Mouse (Mus musculus) MEL (cell line): Measurements from ENCODE around the gene Gm3045. TPM values are rescaled to one million over a fixed set of nuclear protein-coding genes. Genes with fewer than 3 reads are reported as not detected.

Experiments
- DNase-seq: peaks from one replicate; pipeline ENCODE4 v3.0.0; 2011; ENCODE audit warnings: low read depth, low spot score
- H3K27ac ChIP-seq: 2 replicates; pipeline ENCODE4 v1.5.1; 2012; ENCODE audit warnings: low read depth, mild to moderate bottlenecking, control low read depth, low read length, moderate library complexity; ENCODE audit not compliant: control insufficient read depth
- H3K27me3 ChIP-seq, 2 experiments: fragments of 150-350 bp in 1 of 2; sonication (generic) in 1 of 2; 2 replicates each; pipeline ENCODE4 v1.6.1; 2012; ENCODE audit warnings: low read length in 2 of 2, mild to moderate bottlenecking in 2 of 2, improper control_type of control experiment in 1 of 2, moderate library complexity in 1 of 2; ENCODE audit not compliant: insufficient read depth in 2 of 2, control insufficient read depth in 1 of 2
- H3K36me3 ChIP-seq, 2 experiments: 2 replicates each; pipeline ENCODE4 v1.6.1; 2012 to 2014; ENCODE audit warnings: low read length in 2 of 2, improper control_type of control experiment in 1 of 2, inconsistent platforms in 1 of 2, mild to moderate bottlenecking in 1 of 2; ENCODE audit not compliant: insufficient read depth in 2 of 2, control insufficient read depth in 1 of 2
- H3K4me1 ChIP-seq, 2 experiments: fragments of 150-350 bp in 1 of 2; sonication (generic) in 1 of 2; 2 replicates each; pipeline ENCODE4 v1.6.1; 2012; ENCODE audit warnings: low read length in 2 of 2, improper control_type of control experiment in 1 of 2, mild to moderate bottlenecking in 1 of 2; ENCODE audit not compliant: insufficient read depth in 2 of 2, control insufficient read depth in 1 of 2
- H3K4me3 ChIP-seq, 2 experiments: fragments of 150-350 bp in 1 of 2; sonication (generic) in 1 of 2; 2 replicates each; pipeline ENCODE4 v1.5.1; 2012; ENCODE audit warnings: low read depth in 2 of 2, low read length in 2 of 2, mild to moderate bottlenecking in 2 of 2, moderate library complexity in 2 of 2, control low read depth in 1 of 2, improper control_type of control experiment in 1 of 2; ENCODE audit not compliant: control insufficient read depth in 1 of 2, insufficient read depth in 1 of 2
- H3K79me2 ChIP-seq: 2 replicates; pipeline ENCODE4 v1.6.1; 2012; ENCODE audit warnings: mild to moderate bottlenecking, low read length, moderate library complexity; ENCODE audit not compliant: control insufficient read depth, poor library complexity, insufficient read depth
- H3K9ac ChIP-seq: 2 replicates; pipeline ENCODE4 v1.6.1; 2012; ENCODE audit warnings: low read depth, mild to moderate bottlenecking, control low read depth, low read length, moderate library complexity; ENCODE audit not compliant: control insufficient read depth, poor library complexity, severe bottlenecking
- H3K9me3 ChIP-seq: fragments of 150-350 bp; sonication (generic); replicated peaks from 2 replicates; pipeline ENCODE4 v1.6.1; 2012; ENCODE audit warnings: mild to moderate bottlenecking, low read length, improper control_type of control experiment, moderate library complexity; ENCODE audit not compliant: insufficient read depth
- CTCF ChIP-seq, 3 experiments: IDR thresholded peaks in 2 of 3; conservative IDR thresholded peaks in 1 of 3; 2 replicates each; pipeline ENCODE4 v1.5.1; 2011 to 2012; ENCODE audit warnings: low read length in 3 of 3, low read depth in 2 of 3, mild to moderate bottlenecking in 2 of 3, improper control_type of control experiment in 1 of 3, inconsistent platforms in 1 of 3, mixed read lengths in 1 of 3, moderate library complexity in 1 of 3; ENCODE audit not compliant: control insufficient read depth in 1 of 3, insufficient read depth in 1 of 3, poor library complexity in 1 of 3, severe bottlenecking in 1 of 3
- JUND ChIP-seq: IDR thresholded peaks from 2 replicates; pipeline ENCODE4 v1.6.1; 2011; ENCODE audit warnings: low read depth, mild to moderate bottlenecking, improper control_type of control experiment, low read length
- MAX ChIP-seq: IDR thresholded peaks from 2 replicates; pipeline ENCODE4 v1.6.1; 2011; ENCODE audit warnings: low read length, improper control_type of control experiment
- MEF2A ChIP-seq: IDR thresholded peaks from 2 replicates; pipeline ENCODE4 v1.6.1; 2014; ENCODE audit warnings: low read depth, mild to moderate bottlenecking, inconsistent platforms, low read length, improper control_type of control experiment; ENCODE audit not compliant: poor library complexity, insufficient replicate concordance, severe bottlenecking; ENCODE audit errors: extremely low read depth
- POLR2A ChIP-seq, 2 experiments: IDR thresholded peaks; 2 replicates each; pipeline ENCODE4 v1.6.1; 2011 to 2012; ENCODE audit warnings: low read length in 2 of 2, mild to moderate bottlenecking in 2 of 2, control low read depth in 1 of 2, improper control_type of control experiment in 1 of 2, low read depth in 1 of 2, moderate library complexity in 1 of 2; ENCODE audit not compliant: control insufficient read depth in 1 of 2, insufficient read depth in 1 of 2, poor library complexity in 1 of 2
- RCOR1 ChIP-seq: IDR thresholded peaks from 2 replicates; pipeline ENCODE4 v1.6.1; 2012; ENCODE audit warnings: low read depth, mild to moderate bottlenecking, inconsistent platforms, low read length, improper control_type of control experiment
- TAL1 ChIP-seq: IDR thresholded peaks from 2 replicates; pipeline ENCODE4 v1.6.1; 2012; ENCODE audit warnings: mild to moderate bottlenecking, inconsistent platforms, low read length, moderate library complexity, mixed read lengths
- TBP ChIP-seq: IDR thresholded peaks from 2 replicates; pipeline ENCODE4 v1.8.0; 2011; ENCODE audit warnings: low read depth, low read length, improper control_type of control experiment
- USF1 ChIP-seq: IDR thresholded peaks from 2 replicates; pipeline ENCODE4 v1.6.1; 2014; ENCODE audit warnings: low read depth, mild to moderate bottlenecking, inconsistent platforms, low read length, improper control_type of control experiment, moderate library complexity
- ZKSCAN1 ChIP-seq: IDR thresholded peaks from 2 replicates; pipeline ENCODE4 v1.6.1; 2012; ENCODE audit warnings: low read depth, mild to moderate bottlenecking, inconsistent platforms, low read length, improper control_type of control experiment, moderate library complexity
- ZMIZ1 ChIP-seq: IDR thresholded peaks from 2 replicates; pipeline ENCODE4 v1.6.1; 2012; ENCODE audit warnings: low read depth, mild to moderate bottlenecking, inconsistent platforms, low read length, improper control_type of control experiment, moderate library complexity
- polyA plus RNA-seq, 2 experiments: library from polyadenylated mRNA; stranded (reverse) in 1 of 2; unstranded in 1 of 2; fragments of >175 nt in 1 of 2; fragments of >200 nt in 1 of 2; gene quantifications; 2 replicates each; pipeline versions ENCODE4 v1.2.1 to v1.2.4; 2012; ENCODE audit warnings: low replicate concordance in 2 of 2, low read depth in 1 of 2; ENCODE audit not compliant: insufficient read length in 2 of 2, insufficient read depth in 1 of 2, missing spikeins in 1 of 2
- total RNA-seq: library from RNA; depleted of rRNA; stranded (reverse); fragments of 300-350 nt; gene quantifications from 2 replicates; pipeline ENCODE4 v1.2.3, GENCODE M21; 2012

Gm3045 gene
- total and polyA plus RNA-seq, 3 experiments, result not detected

GRCm38 (mm10) chr13:56463750-56464149 lies 37.4 kb downstream of the Gm3045 start:
- no peaks in the 10 kb centered on the region for H3K4me1 ChIP-seq
- H3K4me3 ChIP-seq, result no peak overlapping the region
- H3K27ac ChIP-seq, result no peak overlapping the region
- no peaks in the 10 kb centered on the region for H3K79me2 ChIP-seq
- H3K9me3 ChIP-seq, result no peaks in the 10 kb centered on the region
- DNase-seq, result no peak
- H3K27me3 ChIP-seq, result no peaks in the 10 kb centered on the region
- no peak overlapping the region for H3K9ac ChIP-seq
- no peaks in the 10 kb centered on the region for H3K36me3 ChIP-seq
- no peak for TF ChIP-seq ZKSCAN1

DNA sequence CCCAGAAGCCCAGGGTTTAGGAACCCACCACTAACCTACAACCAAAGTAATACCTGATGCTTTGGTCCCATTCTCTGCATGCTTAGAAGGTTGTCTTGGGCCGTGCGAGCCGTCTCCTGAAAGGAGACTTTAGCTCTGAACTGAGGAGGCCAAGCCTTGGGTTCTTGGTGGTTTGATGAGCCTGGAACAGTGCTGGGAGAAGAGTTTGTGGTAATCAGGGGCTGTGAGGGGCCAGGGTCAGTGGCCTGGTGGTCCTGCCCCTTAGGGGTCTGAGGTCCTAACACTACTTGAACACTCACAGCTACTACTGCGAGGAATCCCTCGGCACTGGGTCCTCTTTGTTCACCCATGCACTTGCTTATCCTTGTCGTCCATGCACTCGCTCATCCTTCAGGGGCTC lies 41.4 kb downstream of the Gm3045 start:
- Histone ChIP-seq H3K4me3 (no peak overlapping the region), H3K27ac (no peak overlapping the region), H3K36me3 (no peaks in the 10 kb centered on the region), H3K79me2 (no peaks in the 10 kb centered on the region), H3K9me3 (no peaks in the 10 kb centered on the region), H3K9ac (no peak overlapping the region), H3K27me3 (no peaks in the 10 kb centered on the region), H3K4me1 (no peaks in the 10 kb centered on the region)
- no peak for TF ChIP-seq RCOR1
- no peak for TF ChIP-seq MEF2A
- TF ChIP-seq JUND, result no peak
- TF ChIP-seq POLR2A (IDR thresholded peaks at IDR 0.05; ENCODE audit: control insufficient read depth in 1 of 2, insufficient read depth in 1 of 2, low read depth in 1 of 2, low read length in 2 of 2, poor library complexity in 1 of 2), result no peak
- TF ChIP-seq CTCF (IDR thresholded peaks at IDR 0.05 in 2 of 3, conservative IDR thresholded peaks at IDR 0.05 in 1 of 3; ENCODE audit: control insufficient read depth in 1 of 3, insufficient read depth in 1 of 3, low read depth in 2 of 3, low read length in 3 of 3, poor library complexity in 1 of 3, severe bottlenecking in 1 of 3), result no peak
- DNase-seq, result no peak

- no peaks in the 10 kb centered on the region for H3K79me2 ChIP-seq
- H3K9me3 ChIP-seq, result no peaks in the 10 kb centered on the region
- DNase-seq, result no peak
- H3K27me3 ChIP-seq, result no peaks in the 10 kb centered on the region
- no peak for TF ChIP-seq MEF2A
- TF ChIP-seq MAX, result no peak
- TF ChIP-seq TAL1, result no peak
- no peak for TF ChIP-seq ZMIZ1
- no peak for TF ChIP-seq TBP
- TF ChIP-seq POLR2A (IDR thresholded peaks at IDR 0.05; ENCODE audit: control insufficient read depth in 1 of 2, insufficient read depth in 1 of 2, low read depth in 1 of 2, low read length in 2 of 2, poor library complexity in 1 of 2), result no peak
- no peak for TF ChIP-seq USF1
- H3K36me3 ChIP-seq, result no peaks in the 10 kb centered on the region
- no peaks in the 10 kb centered on the region for H3K4me1 ChIP-seq
- H3K9ac ChIP-seq, result no peak overlapping the region
- no peak overlapping the region for H3K4me3 ChIP-seq
- H3K27ac ChIP-seq, result no peak overlapping the region
Measured at GRCm38 (mm10) chr13:56468536-56468935, 42.1 kb downstream of the Gm3045 start.
